Mouse (Mus musculus) midbrain, embryonic 13.5 days (tissue): ENCODE data around the gene Ctdnep1. TPM values are rescaled to one million over a fixed set of nuclear protein-coding genes. Genes with fewer than 3 reads are reported as not detected.

Experiments used
- ATAC-seq: fragments of 200-750 bp; cut with Nextera tagmentation; 2 replicates; pipeline ENCODE4 v1.8.0; 2017; ENCODE audit warnings: mild to moderate bottlenecking, moderate TSS enrichment, moderate library complexity
- H3K27ac ChIP-seq: fragments of 300-500 bp; sonication (generic); 2 replicates; pipeline ENCODE4 v1.5.1; 2015; ENCODE audit warnings: inconsistent platforms, mild to moderate bottlenecking, moderate library complexity
- H3K27me3 ChIP-seq: fragments of 300-500 bp; sonication (generic); 2 replicates; pipeline ENCODE4 v1.6.1; 2015; ENCODE audit warnings: mild to moderate bottlenecking, inconsistent platforms
- H3K36me3 ChIP-seq: fragments of 300-500 bp; sonication (generic); 2 replicates; pipeline ENCODE4 v1.6.1; 2015; ENCODE audit warnings: mild to moderate bottlenecking, inconsistent platforms
- H3K4me1 ChIP-seq: fragments of 300-500 bp; sonication (generic); replicated peaks from 2 replicates; pipeline ENCODE4 v1.6.1; 2015; ENCODE audit warnings: inconsistent platforms
- H3K4me2 ChIP-seq: fragments of 300-500 bp; sonication (generic); replicated peaks from 2 replicates; pipeline ENCODE4 v1.6.1; 2015; ENCODE audit warnings: moderate library complexity, mild to moderate bottlenecking, inconsistent platforms
- H3K4me3 ChIP-seq: fragments of 300-500 bp; sonication (generic); replicated peaks from 2 replicates; pipeline ENCODE4 v1.5.1; 2015; ENCODE audit warnings: mild to moderate bottlenecking, inconsistent platforms
- H3K9ac ChIP-seq: fragments of 300-500 bp; sonication (generic); replicated peaks from 2 replicates; pipeline ENCODE4 v1.6.1; 2015; ENCODE audit warnings: mild to moderate bottlenecking, inconsistent platforms
- H3K9me3 ChIP-seq: fragments of 300-500 bp; sonication (generic); 2 replicates; pipeline ENCODE4 v1.6.1; 2016; ENCODE audit warnings: mild to moderate bottlenecking, inconsistent platforms
- WGBS: fragments of 180-500 bp; shearing (Covaris S2); methylation state at CpG from one replicate; pipeline ENCODE4 v1.1.7; 2015; 5-methylcytosine and 5-hydroxymethylcytosine counted together
- polyA plus RNA-seq: library from polyadenylated mRNA; unstranded; fragments of >200 nt; fragmentation: Nextera tagmentation; extraction: Ambion mirVana; gene quantifications from 2 replicates; pipeline ENCODE4 v1.2.1, GENCODE M21; 2015

Ctdnep1 gene
- polyA plus RNA-seq, 1 experiment from 2014 or later: 22.9 TPM

DNA sequence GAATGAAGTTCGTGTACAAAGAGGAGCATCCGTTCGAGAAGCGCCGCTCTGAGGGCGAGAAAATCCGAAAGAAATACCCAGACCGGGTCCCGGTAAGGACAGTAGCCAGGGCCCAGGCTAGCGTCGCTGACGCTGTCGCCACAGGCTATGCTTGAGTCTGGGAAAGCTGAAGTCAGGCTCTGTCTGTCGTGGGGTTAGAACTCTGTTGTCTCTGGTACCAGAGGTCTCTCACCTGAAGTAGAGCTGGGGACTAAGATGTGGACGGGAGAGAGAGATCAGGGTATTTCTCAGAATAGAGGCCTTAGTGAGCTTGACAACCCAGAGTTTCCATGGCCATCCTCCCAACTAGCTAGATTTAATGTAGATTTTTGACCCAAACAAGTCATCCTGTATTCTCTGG lies 10.8 kb downstream of the Ctdnep1 start:
- H3K27ac ChIP-seq: peak overlapping the region; percentile 93
- peak overlapping the region; percentile 72 for H3K4me2 ChIP-seq
- peak overlapping the region; percentile 75 for H3K4me3 ChIP-seq
- peak overlapping the region; percentile 86 for H3K9ac ChIP-seq
- no peaks in the 10 kb centered on the region for H3K27me3 ChIP-seq
- no peaks in the 10 kb centered on the region for H3K9me3 ChIP-seq
- WGBS: under 1% methylated on average over 15 of the region's 15 CpGs
- peak; percentile 31 for ATAC-seq
- H3K36me3 ChIP-seq: peaks cover 48% of the 10 kb centered on the region
- H3K4me1 ChIP-seq: peaks cover 30% of the 10 kb centered on the region

DNA sequence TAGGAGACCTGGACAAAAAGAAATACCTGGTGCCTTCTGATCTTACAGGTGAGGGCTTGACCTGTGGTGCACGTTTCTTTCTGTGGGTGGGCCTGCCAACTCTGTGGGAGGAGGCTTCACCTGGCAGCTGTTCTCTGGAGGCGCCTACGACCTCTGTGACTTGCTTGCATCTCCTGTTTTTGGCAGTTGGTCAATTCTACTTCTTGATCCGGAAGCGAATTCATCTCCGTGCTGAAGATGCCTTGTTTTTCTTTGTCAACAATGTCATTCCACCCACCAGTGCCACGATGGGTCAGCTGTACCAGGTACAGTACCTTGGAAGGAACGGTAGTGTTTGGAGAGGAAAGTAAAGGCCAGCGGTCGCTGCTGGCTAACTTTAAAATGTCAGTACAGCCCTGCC lies 11.4 kb downstream of the Ctdnep1 start:
- H3K36me3 ChIP-seq: peaks cover 42% of the 10 kb centered on the region
- ATAC-seq: no peak
- peak overlapping the region; percentile 72 for H3K4me2 ChIP-seq
- H3K4me1 ChIP-seq: peaks cover 33% of the 10 kb centered on the region
- peak overlapping the region; percentile 75 for H3K4me3 ChIP-seq
- H3K9ac ChIP-seq: peak overlapping the region; percentile 86
- H3K9me3 ChIP-seq: no peaks in the 10 kb centered on the region
- WGBS: 87% methylated on average over 10 of the region's 10 CpGs
- H3K27ac ChIP-seq: no peak overlapping the region
- no peaks in the 10 kb centered on the region for H3K27me3 ChIP-seq

DNA sequence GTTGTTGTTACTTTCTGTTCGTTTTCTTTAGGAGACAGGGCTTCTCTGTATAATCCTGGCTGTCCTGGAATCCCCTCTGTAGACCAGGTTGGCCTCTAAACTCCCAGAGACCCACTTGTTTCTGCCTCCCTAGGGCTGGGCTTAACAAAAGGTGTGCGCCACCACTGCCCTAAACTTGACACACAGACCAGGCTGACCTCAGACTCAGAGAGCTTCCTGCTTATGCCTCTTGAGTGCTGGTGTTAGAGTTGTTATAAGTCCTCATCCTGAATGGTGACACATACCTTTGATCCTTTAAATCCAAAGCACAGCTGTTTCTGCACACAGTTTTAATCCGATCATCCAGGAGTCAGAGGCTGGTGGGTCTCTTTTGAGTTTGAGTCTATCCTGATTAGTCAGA lies 12.0 kb downstream of the Ctdnep1 start:
- Histone ChIP-seq H3K36me3 (peaks cover 37% of the 10 kb centered on the region), H3K4me1 (peaks cover 38% of the 10 kb centered on the region), H3K4me2 (peak overlapping the region; percentile 72), H3K9me3 (no peaks in the 10 kb centered on the region), H3K4me3 (peak overlapping the region; percentile 75), H3K27me3 (no peaks in the 10 kb centered on the region), H3K9ac (peak overlapping the region; percentile 86; the same call in 1 of the 2 replicates), H3K27ac (no peak overlapping the region)
- no peak for ATAC-seq
- 90% methylated on average over 3 of the region's 3 CpGs for WGBS

DNA sequence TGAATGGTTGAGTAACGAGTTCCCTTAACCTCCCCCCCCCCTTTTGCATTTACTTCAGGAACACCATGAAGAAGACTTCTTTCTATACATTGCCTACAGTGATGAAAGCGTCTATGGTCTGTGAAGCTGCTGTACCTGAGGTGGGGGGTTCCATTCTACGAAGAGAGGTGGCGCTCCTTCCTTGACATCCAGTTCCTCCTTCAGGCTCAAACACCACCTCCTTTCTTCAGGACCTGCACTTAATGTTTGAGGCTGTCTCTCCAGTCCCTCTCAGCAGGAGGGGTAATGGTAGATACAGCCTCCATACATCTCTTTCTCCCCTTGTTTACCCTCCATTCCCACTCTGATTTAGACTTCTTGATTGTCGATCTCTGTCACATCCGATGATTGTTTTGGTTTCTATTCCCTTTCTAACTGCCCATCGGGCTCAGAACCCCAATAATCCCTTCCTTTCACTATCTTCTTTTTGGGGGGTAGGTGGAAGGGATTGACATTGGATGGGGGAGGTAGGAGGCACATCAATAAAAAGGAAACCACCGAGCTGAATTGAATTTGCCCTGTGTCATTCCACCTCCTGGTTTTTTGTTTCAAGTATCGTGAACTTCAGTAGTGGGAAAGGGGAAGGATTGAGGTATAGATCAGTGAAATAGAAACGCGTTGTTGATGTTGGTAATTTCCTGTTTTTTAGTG lies 13.6 kb downstream of the Ctdnep1 start:
- no peak for ATAC-seq
- Histone ChIP-seq H3K27me3 (no peaks in the 10 kb centered on the region), H3K27ac (0 out of 2 replicates have a peak overlapping the region, but pooled peaks have one; percentile 91), H3K4me2 (peak overlapping the region; percentile 76; the same call in 1 of the 2 replicates), H3K9ac (no peak overlapping the region), H3K4me3 (0 out of 2 replicates have a peak overlapping the region, but pooled peaks have one; percentile 1), H3K36me3 (peaks cover 37% of the 10 kb centered on the region), H3K9me3 (no peaks in the 10 kb centered on the region), H3K4me1 (peaks cover 50% of the 10 kb centered on the region)
- WGBS: 86% methylated on average over 11 of the region's 11 CpGs

DNA sequence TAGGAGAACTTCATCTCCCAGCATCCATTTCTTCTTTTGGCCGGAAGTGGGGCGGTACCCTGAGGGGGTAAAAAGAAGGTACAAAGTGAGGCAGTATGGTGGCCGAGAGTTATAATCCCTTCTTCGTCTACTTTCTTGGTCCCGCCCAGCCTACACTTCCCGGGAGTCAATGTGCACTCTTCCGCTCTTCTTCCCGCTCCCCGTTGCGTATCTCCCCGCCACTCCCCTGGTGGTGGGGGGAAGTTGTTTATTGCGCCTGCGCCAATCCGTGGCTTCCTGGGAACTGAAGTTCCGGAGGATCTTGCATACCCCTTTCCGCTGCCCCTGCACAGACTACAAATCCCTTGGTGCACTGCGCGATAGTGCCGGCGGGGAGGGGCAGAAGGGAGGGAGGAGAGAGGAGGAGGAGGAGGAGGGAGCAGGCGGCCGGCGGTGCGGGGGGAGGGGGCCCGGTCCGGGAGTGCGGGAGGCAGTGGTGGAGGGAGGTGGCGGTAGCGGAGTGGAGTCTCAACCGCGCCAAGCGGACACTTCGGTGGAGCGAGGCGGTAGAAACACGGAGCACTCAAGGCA lies 14.5 kb downstream of the Ctdnep1 start, which contains the start of gene Phf23:
Gene Phf23, plus strand, starts transcription at position 387 of the 570 bp plus-strand sequence.
- Histone ChIP-seq H3K9ac (peak within 1 kb of the TSS; percentile 88), H3K4me3 (peak within 1 kb of the TSS; percentile 91)
- under 1% methylated on average over 36 of the region's 36 CpGs for WGBS

DNA sequence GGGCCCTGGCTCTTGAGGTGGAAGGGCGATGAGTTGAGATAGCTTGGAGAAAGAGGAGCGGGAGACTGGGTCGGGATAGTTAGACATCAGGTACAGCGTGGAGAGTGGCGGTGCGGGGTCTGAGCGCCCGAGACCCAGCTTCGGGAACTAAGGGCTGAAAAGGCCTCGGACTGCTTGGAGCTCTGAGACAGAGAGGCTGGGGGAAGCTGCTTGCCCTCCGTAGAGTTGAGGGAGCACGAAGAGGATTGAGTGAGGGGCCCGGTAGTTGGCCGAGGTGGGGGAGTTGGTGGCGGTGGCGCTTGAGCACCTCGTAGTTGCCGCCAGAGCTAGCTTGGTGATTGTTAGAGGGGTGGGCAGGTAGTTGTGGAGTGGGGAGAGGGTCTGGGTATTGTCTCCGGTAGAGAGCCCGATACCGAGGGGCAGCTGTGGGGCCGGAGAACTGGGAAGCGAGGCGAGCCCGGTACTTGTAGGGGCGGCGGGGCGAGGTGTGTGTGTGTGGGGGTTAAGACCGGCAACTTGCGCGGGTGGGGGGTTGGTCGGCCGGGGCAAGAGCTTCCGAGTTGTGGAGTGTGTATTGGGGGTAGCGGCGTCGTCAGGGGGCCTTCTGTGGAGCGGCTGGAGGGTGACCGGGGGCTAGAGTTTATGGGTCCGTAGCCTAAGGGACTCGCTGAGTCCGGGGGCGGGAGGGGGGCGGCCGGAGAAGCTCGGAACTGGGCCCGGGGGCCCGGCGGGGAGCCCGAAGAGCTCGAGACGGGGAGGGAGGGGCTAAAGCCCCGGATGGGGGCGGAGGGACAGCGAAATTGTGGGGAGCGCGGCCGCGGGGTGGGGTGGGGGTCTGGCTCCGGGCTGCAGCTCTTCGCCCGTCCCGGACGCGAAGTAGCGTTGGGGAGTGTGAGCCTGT lies 15.5 kb downstream of the Ctdnep1 start:
- Histone ChIP-seq H3K27me3 (no peaks in the 10 kb centered on the region), H3K4me2 (peak overlapping the region; percentile 76), H3K27ac (peak overlapping the region; percentile 91), H3K9me3 (no peaks in the 10 kb centered on the region), H3K4me1 (peaks cover 56% of the 10 kb centered on the region), H3K4me3 (peak overlapping the region; percentile 91), H3K36me3 (peaks cover 36% of the 10 kb centered on the region), H3K9ac (peak overlapping the region; percentile 88)
- peak; percentile 1; the same call in 1 of the 2 replicates for ATAC-seq
- 1% methylated on average over 63 of the region's 66 CpGs for whole genome bisulfite sequencing

More for the DNA sequence above, 14.5 kb downstream of the Ctdnep1 start, which contains the start of gene Phf23:
- no peaks in the 10 kb centered on the region for H3K27me3 ChIP-seq
- peaks cover 52% of the 10 kb centered on the region for H3K4me1 ChIP-seq
- H3K27ac ChIP-seq: peak within 1 kb of the TSS; percentile 91
- peak; percentile 86 for ATAC-seq
- no peaks in the 10 kb centered on the region for H3K9me3 ChIP-seq
- H3K4me2 ChIP-seq: peak within 1 kb of the TSS; percentile 76
- peaks cover 36% of the 10 kb centered on the region for H3K36me3 ChIP-seq

DNA sequence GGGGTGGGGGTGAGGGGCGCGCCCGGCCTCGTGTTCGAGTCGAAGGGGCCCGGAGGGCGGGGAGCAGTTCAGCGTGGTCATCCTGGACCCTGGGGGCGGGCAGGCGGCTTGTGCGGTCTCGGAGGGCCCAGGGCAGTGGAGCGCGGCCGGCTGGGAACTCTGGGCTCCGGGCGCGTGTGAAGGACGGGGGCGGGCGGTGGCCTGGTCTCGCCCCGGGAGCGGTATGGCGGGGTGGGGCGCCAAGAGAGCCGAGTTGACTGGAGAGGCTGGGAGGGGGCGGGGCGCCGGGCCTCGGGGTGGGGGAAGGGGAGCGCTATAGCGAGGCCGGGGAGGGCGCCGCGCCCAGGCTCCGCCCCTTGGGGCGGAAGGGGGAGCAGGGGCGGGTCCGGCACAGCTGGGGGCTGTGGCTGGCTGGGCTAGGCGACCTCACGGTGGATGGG lies 16.1 kb downstream of the Ctdnep1 start:
- Histone ChIP-seq H3K4me1 (peaks cover 60% of the 10 kb centered on the region), H3K4me2 (peak overlapping the region; percentile 76), H3K4me3 (peak overlapping the region; percentile 91), H3K36me3 (peaks cover 36% of the 10 kb centered on the region), H3K9me3 (peaks cover 3% of the 10 kb centered on the region; the same call in 1 of the 2 replicates), H3K27me3 (no peaks in the 10 kb centered on the region), H3K27ac (peak overlapping the region; percentile 91), H3K9ac (peak overlapping the region; percentile 88)
- peak; percentile 19; the same call in 1 of the 2 replicates for ATAC-seq
- under 1% methylated on average over 40 of the region's 44 CpGs for WGBS

DNA sequence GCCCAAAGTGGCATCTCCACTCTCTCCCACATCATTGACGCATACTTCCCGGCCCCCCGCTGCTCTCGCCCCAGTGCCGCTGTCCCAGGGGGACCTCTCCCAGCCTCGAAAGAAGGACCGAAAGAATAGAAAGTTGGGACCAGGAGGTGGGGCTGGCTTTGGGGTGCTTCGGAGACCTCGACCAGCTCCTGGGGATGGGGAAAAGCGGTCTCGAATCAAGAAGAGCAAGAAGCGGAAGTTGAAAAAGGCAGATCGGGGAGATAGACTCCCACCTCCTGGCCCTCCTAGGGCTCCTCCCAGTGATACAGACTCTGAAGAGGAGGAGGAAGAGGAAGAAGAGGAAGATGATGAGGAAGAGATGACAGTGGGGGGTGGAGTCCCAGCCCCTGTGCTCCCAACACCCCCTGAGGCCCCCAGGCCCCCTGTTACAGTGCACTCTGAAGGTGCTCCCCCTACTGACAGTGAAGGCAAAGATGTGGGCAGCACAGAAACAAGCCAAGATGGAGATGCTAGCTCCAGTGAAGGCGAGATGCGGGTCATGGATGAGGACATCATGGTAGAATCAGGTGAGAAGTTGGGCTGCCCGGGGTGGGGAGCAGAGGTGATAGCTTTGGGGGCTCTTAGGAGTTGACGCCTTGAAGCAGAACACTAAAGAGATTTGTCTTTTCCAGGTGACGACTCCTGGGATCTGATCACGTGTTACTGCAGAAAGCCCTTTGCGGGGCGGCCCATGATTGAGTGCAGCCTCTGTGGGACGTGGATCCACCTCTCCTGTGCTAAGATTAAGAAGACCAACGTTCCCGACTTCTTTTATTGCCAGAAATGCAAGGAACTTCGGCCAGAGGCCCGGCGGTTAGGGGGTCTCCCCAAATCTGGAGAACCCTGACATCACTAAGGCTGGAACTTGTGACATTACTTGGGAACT lies 17.9 kb downstream of the Ctdnep1 start:
- Histone ChIP-seq H3K4me3 (peak overlapping the region; percentile 13), H3K9me3 (peaks cover 3% of the 10 kb centered on the region; the same call in 1 of the 2 replicates), H3K27ac (no peak overlapping the region), H3K9ac (no peak overlapping the region; the same call in 1 of the 2 replicates), H3K27me3 (no peaks in the 10 kb centered on the region), H3K4me1 (peaks cover 65% of the 10 kb centered on the region), H3K36me3 (peaks cover 32% of the 10 kb centered on the region), H3K4me2 (peak overlapping the region; percentile 18; the same call in 1 of the 2 replicates)
- no peak for ATAC-seq
- 91% methylated on average over 27 of the region's 27 CpGs for WGBS

DNA sequence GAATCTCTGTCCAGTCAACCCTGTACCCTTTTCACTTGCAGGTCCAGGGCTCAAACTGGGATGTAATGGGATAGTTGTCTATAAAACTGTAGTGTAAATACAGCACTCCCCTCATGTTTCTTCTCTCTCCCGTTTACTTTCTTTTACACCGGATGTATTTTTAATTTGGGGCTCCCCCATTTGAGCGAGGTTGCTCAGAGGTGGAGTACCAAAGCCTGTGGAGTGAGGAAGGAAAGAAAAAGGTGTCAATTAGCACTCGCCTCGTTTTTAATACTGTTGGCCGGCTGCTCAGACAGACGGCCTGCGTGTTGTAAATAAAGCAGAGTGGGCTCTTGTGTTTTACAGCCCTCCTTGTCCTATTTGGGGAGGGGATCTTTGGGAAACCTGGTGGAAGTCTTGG lies 18.7 kb downstream of the Ctdnep1 start:
- H3K36me3 ChIP-seq: peaks cover 27% of the 10 kb centered on the region
- peaks cover 3% of the 10 kb centered on the region; the same call in 1 of the 2 replicates for H3K9me3 ChIP-seq
- H3K4me1 ChIP-seq: peaks cover 65% of the 10 kb centered on the region
- ATAC-seq: no peak
- peak overlapping the region; percentile 75 for H3K4me3 ChIP-seq
- H3K27me3 ChIP-seq: no peaks in the 10 kb centered on the region
- H3K9ac ChIP-seq: no peak overlapping the region
- peak overlapping the region; percentile 96; the same call in 1 of the 2 replicates for H3K27ac ChIP-seq
- 86% methylated on average over 8 of the region's 8 CpGs for WGBS
- H3K4me2 ChIP-seq: peak overlapping the region; percentile 90; the same call in 1 of the 2 replicates

DNA sequence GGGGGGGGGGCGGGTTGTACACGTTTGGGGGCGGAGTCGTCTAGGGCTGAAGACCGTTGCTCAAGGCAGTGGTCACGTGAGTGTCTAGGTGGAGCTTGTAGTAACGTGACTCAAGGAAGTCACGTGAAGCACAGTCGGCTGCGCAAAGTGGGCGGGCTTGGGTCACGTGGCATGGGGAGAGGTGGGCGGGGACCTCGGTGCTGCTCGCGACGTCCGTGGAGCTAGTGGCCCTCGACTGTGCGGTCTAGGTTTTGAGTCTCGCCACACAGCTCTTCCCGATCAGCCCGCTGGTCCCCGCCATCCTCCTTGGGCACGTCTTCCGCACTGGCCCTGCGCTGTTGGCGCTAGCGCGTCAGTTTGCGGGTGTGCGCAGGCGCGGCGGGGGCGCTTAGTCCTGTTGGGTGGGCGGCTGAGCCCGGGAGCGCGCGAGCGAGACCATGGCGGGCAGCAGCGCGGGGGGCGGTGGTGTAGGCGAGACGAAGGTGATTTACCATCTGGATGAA lies 19.5 kb downstream of the Ctdnep1 start, which contains the start of gene Dvl2:
Gene Dvl2, plus strand, starts transcription at position 200 of the 503 bp plus-strand sequence.
- peak; percentile 69 for ATAC-seq
- H3K27ac ChIP-seq: peak within 1 kb of the TSS; percentile 96
- peaks cover 34% of the 10 kb centered on the region for H3K36me3 ChIP-seq
- H3K4me1 ChIP-seq: peaks cover 65% of the 10 kb centered on the region
- H3K9ac ChIP-seq: peak within 1 kb of the TSS; percentile 87
- no peaks in the 10 kb centered on the region for H3K27me3 ChIP-seq
- peak within 1 kb of the TSS; percentile 90 for H3K4me2 ChIP-seq
- H3K4me3 ChIP-seq: peak within 1 kb of the TSS; percentile 75
- under 1% methylated on average over 44 of the region's 48 CpGs for WGBS
- H3K9me3 ChIP-seq: peaks cover 3% of the 10 kb centered on the region; the same call in 1 of the 2 replicates
